Mouse (Mus musculus) heart, embryonic 14.5 days (tissue): ENCODE measurements around the gene N6amt1. TPM values are rescaled to one million over a fixed set of nuclear protein-coding genes. Genes with fewer than 3 reads are reported as not detected.

Experiments used
- ATAC-seq: fragments of 200-750 bp; cut with Nextera tagmentation; 2 replicates; pipeline ENCODE4 v1.8.0; 2017; ENCODE audit warnings: low read depth, moderate TSS enrichment; ENCODE audit not compliant: insufficient number of reproducible peaks, insufficient read depth, low FRiP score
- H3K27ac ChIP-seq, 2 experiments: fragments of 200-500 bp in 1 of 2; fragments of 300-500 bp in 1 of 2; sonication (generic) in 1 of 2; replicated peaks in 1 of 2; 2 replicates each; pipeline ENCODE4 v1.5.1; 2012 to 2014; ENCODE audit warnings: low read depth in 2 of 2, low read length in 2 of 2, control low read depth in 1 of 2, mild to moderate bottlenecking in 1 of 2, mixed read lengths in 1 of 2; ENCODE audit not compliant: control insufficient read depth in 1 of 2, insufficient read depth in 1 of 2
- H3K27me3 ChIP-seq: fragments of 300-500 bp; sonication (generic); 2 replicates; pipeline ENCODE4 v1.6.1; 2014; ENCODE audit warnings: mild to moderate bottlenecking, low read length, control low read depth; ENCODE audit not compliant: control insufficient read depth, insufficient read depth
- H3K36me3 ChIP-seq: fragments of 300-500 bp; sonication (generic); 2 replicates; pipeline ENCODE4 v1.6.1; 2014; ENCODE audit warnings: mild to moderate bottlenecking, control low read depth, low read length, mixed read lengths; ENCODE audit not compliant: control insufficient read depth, insufficient read depth
- H3K4me1 ChIP-seq, 2 experiments: fragments of 200-500 bp in 1 of 2; fragments of 300-500 bp in 1 of 2; sonication (generic) in 1 of 2; 2 replicates each; pipeline ENCODE4 v1.6.1; 2012 to 2014; ENCODE audit warnings: low read length in 2 of 2, control low read depth in 1 of 2, mixed read lengths in 1 of 2; ENCODE audit not compliant: control insufficient read depth in 2 of 2, insufficient read depth in 2 of 2
- H3K4me2 ChIP-seq: fragments of 300-500 bp; sonication (generic); 2 replicates; pipeline ENCODE4 v1.6.1; 2014; ENCODE audit warnings: mild to moderate bottlenecking, low read length
- H3K4me3 ChIP-seq, 2 experiments: fragments of 200-500 bp in 1 of 2; fragments of 300-500 bp in 1 of 2; sonication (generic) in 1 of 2; 2 replicates each; pipeline ENCODE4 v1.5.1; 2012 to 2014; ENCODE audit warnings: low read length in 2 of 2, mild to moderate bottlenecking in 2 of 2, control low read depth in 1 of 2, low read depth in 1 of 2, moderate library complexity in 1 of 2; ENCODE audit not compliant: control insufficient read depth in 1 of 2, insufficient read depth in 1 of 2
- H3K9ac ChIP-seq: fragments of 300-500 bp; sonication (generic); 2 replicates; pipeline ENCODE4 v1.6.1; 2014; ENCODE audit warnings: mild to moderate bottlenecking, low read length
- H3K9me3 ChIP-seq: fragments of 300-500 bp; sonication (generic); 2 replicates; pipeline ENCODE4 v1.6.1; 2016; ENCODE audit warnings: low read length, control low read depth; ENCODE audit not compliant: control insufficient read depth
- WGBS: fragments of 180-500 bp; shearing (Covaris S2); extraction: QIAGEN DNeasy Blood & Tissue Kit; methylation state at CpG from one replicate; pipeline ENCODE4 v1.1.7; 2014; 5-methylcytosine and 5-hydroxymethylcytosine counted together
- polyA plus RNA-seq: library from polyadenylated mRNA; unstranded; fragments of >200 nt; fragmentation: Nextera tagmentation; extraction: Ambion mirVana; gene quantifications from 2 replicates; pipeline ENCODE4 v1.2.1, GENCODE M21; 2014

N6amt1 gene
- polyA plus RNA-seq, 1 experiment from 2014 or later: 31.5 TPM

DNA sequence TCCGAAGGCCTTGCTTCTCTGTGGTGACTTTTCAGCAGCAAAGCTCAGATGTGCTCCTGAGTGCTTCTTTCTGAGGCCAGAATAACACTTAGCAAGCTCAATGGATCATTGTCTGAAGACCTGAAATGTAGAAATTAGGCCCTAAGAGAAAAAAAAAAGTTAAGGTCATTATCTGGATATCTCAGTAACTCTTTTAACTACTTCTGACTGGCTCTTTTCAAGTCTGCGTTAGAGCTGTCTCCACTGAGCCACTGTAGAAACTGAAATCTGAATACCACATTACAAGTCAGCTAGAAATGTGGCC lies 33.8 kb upstream of the N6amt1 start:
- H3K36me3 ChIP-seq: no peaks in the 10 kb centered on the region
- peaks cover 2 to 4% of the 10 kb centered on the region in 2 experiments; a peak in 3 of 4 replicates for H3K4me1 ChIP-seq
- H3K9me3 ChIP-seq: no peaks in the 10 kb centered on the region
- H3K9ac ChIP-seq: no peak overlapping the region
- H3K4me2 ChIP-seq: no peak overlapping the region
- no peak overlapping the region for H3K27ac ChIP-seq
- H3K4me3 ChIP-seq: no peak overlapping the region
- no peak for ATAC-seq
- no peaks in the 10 kb centered on the region for H3K27me3 ChIP-seq
- 46% methylated on average over 2 of the region's 2 CpGs for WGBS

DNA sequence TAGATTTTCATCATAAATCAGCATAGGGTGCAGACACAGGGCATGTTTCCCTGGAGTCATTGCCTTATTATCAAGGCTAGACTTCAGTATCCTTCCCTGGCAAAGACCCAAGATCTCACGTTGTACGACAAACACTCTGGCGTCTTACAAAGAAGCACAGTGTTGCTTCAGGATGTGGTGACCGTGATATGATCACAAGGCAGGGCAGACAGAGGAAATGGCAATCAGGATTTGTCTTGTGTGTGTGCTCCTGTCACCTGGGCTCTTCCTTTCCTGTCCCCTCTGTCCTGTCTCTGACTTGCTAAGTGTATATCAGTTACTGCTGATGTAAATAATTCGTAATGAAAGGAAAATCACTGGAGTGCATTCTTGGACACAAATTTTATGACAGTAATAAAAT lies 29.4 kb upstream of the N6amt1 start:
- H3K9me3 ChIP-seq: no peaks in the 10 kb centered on the region
- H3K4me2 ChIP-seq: no peak overlapping the region
- peaks cover under 1 to 4% of the 10 kb centered on the region in 2 experiments; a peak in 3 of 4 replicates for H3K4me1 ChIP-seq
- H3K27ac ChIP-seq: no peak overlapping the region
- H3K4me3 ChIP-seq: no peak overlapping the region
- H3K27me3 ChIP-seq: no peaks in the 10 kb centered on the region
- WGBS: 28% methylated on average over 5 of the region's 5 CpGs
- H3K36me3 ChIP-seq: no peaks in the 10 kb centered on the region
- H3K9ac ChIP-seq: no peak overlapping the region
- no peak for ATAC-seq

DNA sequence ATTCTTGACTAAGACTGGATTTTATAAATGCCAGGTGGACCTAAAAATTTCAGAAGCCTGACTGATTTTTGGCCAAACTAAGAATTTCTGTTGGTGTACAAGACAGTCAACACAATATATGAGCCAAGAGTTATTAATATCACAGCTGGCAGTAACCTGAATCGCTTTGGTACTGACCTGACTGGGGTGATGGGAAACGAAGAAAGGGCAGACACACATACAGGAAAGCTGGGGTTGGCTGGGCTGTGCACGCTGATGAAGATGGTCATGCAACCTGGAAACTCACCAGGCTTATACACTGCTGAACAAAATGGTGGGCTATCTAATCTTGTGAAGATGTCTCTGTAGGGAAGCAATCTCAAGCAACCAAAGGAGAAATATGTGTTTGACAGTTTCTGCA lies 24.0 kb upstream of the N6amt1 start:
- no peak overlapping the region for H3K4me2 ChIP-seq
- H3K9ac ChIP-seq: no peak overlapping the region
- H3K4me3 ChIP-seq: no peak overlapping the region
- WGBS: 90% methylated on average over 3 of the region's 3 CpGs
- no peaks in the 10 kb centered on the region for H3K36me3 ChIP-seq
- H3K27me3 ChIP-seq: no peaks in the 10 kb centered on the region
- ATAC-seq: no peak
- no peaks in the 10 kb centered on the region for H3K9me3 ChIP-seq
- H3K27ac ChIP-seq: no peak overlapping the region
- H3K4me1 ChIP-seq: no peaks in the 10 kb centered on the region

DNA sequence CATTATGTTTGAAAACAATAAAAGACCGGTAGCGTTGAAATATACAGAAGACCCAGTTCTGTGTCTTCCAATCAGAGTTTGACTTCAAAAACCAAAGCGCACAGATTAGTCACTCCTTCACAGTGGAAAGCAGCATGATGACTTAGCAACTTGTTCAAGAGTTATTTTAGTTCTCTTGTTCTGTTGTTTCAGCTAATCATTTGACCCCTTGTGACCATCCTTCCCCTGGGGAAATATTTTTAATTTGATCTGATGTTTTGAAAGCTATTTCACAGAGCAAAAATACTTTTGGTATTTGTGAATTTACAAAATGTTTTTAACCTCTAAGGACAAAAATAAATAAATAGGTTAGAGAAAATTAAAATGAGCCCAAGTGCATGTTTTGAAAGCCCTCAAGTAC lies 19.2 kb upstream of the N6amt1 start:
- no peak overlapping the region for H3K27ac ChIP-seq
- H3K27me3 ChIP-seq: no peaks in the 10 kb centered on the region
- WGBS: 76% methylated on average over 3 of the region's 3 CpGs
- H3K4me2 ChIP-seq: no peak overlapping the region
- H3K36me3 ChIP-seq: no peaks in the 10 kb centered on the region
- no peak overlapping the region for H3K9ac ChIP-seq
- no peaks in the 10 kb centered on the region for H3K9me3 ChIP-seq
- ATAC-seq: no peak
- no peak overlapping the region for H3K4me3 ChIP-seq
- no peaks in the 10 kb centered on the region for H3K4me1 ChIP-seq

DNA sequence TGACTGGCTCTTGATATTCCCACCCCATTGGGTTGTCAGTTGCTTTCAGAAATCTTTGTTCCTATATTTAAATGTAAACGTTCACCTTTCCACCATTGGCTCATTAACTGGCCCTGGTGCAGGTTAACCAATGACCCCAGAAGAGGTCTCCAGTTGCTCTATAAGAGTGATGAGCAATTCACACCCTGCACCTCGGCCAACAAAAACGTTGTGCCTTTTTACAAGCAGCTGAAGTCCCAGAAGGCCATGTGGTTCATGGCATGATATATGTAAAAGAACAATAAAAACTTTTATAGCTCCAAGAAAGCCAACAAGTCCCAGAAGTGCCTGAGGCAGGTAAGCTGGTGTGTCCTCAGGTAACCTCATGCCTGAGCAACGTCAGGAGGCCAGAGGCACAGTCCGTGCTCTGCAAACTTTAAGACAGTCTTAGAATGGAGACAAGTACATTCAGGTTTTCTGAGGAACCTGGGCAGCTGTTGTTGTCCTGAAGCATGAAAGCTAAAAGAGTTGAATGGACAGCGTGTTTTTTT lies 12.9 kb upstream of the N6amt1 start:
- H3K36me3 ChIP-seq: no peaks in the 10 kb centered on the region
- H3K4me3 ChIP-seq: no peak overlapping the region
- H3K9ac ChIP-seq: no peak overlapping the region
- ATAC-seq: no peak
- no peak overlapping the region for H3K27ac ChIP-seq
- H3K9me3 ChIP-seq: no peaks in the 10 kb centered on the region
- 79% methylated on average over 6 of the region's 6 CpGs for WGBS
- H3K4me1 ChIP-seq: no peaks in the 10 kb centered on the region
- no peak overlapping the region for H3K4me2 ChIP-seq
- no peaks in the 10 kb centered on the region for H3K27me3 ChIP-seq

DNA sequence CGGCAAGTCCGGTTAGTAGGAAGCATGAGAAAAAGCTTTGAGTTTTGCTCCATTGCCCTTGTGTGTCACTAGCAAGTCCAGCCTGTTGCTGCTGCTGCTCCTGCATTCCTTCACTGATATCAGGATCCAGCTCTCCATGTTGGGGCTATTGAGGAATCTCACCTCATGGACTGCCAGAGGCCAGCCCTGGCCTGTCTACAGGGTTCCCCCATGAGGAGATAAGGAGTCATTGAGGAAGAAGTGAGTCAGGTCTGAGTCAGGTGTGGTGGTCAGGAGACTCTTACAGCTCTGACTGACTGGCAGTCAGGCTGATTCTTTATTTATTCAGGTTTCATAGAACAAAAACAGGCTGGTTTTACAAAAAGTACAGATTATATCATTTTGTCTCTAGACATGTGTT lies 5.9 kb upstream of the N6amt1 start:
- Histone ChIP-seq H3K4me2 (no peak overlapping the region), H3K4me1 (peaks cover 4 to 14% of the 10 kb centered on the region in 2 experiments; a peak in 3 of 4 replicates), H3K4me3 (no peak overlapping the region), H3K9me3 (no peaks in the 10 kb centered on the region), H3K27me3 (no peaks in the 10 kb centered on the region), H3K27ac (peak overlapping the region; percentile 43 to 53), H3K9ac (no peak overlapping the region), H3K36me3 (no peaks in the 10 kb centered on the region)
- 57% methylated on average over 2 of the region's 2 CpGs for WGBS
- peak; percentile 90 for ATAC-seq

DNA sequence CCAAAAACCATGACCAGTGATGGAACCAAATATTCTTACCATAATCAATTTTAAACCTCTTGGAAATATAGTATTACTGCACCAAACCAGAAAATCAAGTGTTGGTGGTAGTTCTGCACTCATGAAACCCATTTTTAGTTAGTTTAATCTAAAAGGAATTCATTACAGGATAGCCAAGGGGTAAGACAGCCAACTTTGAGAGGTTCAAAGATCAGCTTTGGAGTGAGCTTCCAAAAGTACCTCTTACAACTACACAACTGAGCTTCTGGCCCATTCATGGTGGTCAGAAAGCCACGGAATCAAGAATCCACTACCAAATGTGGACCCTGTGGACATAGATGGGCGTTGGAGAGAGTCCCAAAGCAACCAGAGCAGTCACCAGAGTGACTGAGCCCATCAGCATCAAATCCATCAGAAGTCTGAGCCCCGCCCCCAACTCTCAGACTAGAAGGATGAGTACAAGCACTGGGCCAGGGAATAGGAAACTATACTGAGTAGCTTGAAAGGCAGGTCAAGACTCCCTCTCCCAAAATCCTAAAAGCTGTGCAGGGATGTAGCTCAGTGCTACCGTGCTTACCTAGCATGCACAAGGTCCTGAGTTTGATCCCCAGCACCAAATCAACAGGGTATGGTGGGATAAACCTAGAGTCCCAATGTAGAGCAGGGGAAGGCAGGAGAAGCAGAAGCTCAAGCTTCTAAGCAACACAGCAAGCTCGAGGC lies 2.4 kb upstream of the N6amt1 start:
- Histone ChIP-seq H3K9ac (no peak overlapping the region), H3K36me3 (peaks cover 9% of the 10 kb centered on the region), H3K27me3 (no peaks in the 10 kb centered on the region), H3K9me3 (no peaks in the 10 kb centered on the region), H3K27ac (no peak overlapping the region), H3K4me3 (no peak overlapping the region), H3K4me2 (no peak overlapping the region), H3K4me1 (peaks cover 4 to 20% of the 10 kb centered on the region in 2 experiments; a peak in 3 of 4 replicates)
- no peak for ATAC-seq
- WGBS: 76% methylated on average over 5 of the region's 5 CpGs

DNA sequence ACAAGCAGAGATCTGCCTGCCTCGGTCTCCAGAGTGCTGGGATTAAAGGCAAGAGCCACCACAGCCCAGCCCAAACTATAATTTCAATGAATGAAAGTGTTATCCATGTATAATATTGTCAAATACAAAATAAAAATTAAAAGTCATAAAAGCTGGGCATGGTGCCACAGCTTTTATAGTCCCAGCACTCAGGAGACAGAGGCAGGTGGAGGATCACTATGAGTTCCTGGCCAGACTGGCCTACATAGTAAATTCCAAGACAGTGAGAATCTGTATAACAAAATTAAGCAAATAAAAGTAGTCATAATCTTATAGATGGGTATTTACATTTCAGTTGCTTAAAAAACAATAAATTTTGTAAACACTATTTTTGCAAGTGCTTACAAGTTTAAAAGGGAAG lies 380 bp upstream of the N6amt1 start:
- H3K9ac ChIP-seq: no peak overlapping the region
- H3K4me2 ChIP-seq: peak overlapping the region; percentile 59
- WGBS: 97% methylated on average over 1 of the region's 1 CpGs
- no peak for ATAC-seq
- H3K4me1 ChIP-seq: peaks cover 0 to 11% of the 10 kb centered on the region in 2 experiments; a peak in 2 of 4 replicates
- no peaks in the 10 kb centered on the region for H3K9me3 ChIP-seq
- peak overlapping the region in 1 of 2 experiments; percentile 95; a peak in 2 of 4 replicates for H3K27ac ChIP-seq
- H3K4me3 ChIP-seq: peak overlapping the region in 1 of 2 experiments; percentile 76; a peak in 2 of 4 replicates
- H3K36me3 ChIP-seq: peaks cover 28% of the 10 kb centered on the region
- no peaks in the 10 kb centered on the region for H3K27me3 ChIP-seq
